Mouse (Mus musculus) liver, embryonic 11.5 days (tissue): ENCODE results near the gene Med13l. TPM values are rescaled to one million over a fixed set of nuclear protein-coding genes. Genes with fewer than 3 reads are reported as not detected.
A peak's percentile ranks its signal among the peaks of the same experiment; 100 is the strongest.

Experiments used
- ATAC-seq: fragments of 200-750 bp; cut with Nextera tagmentation; replicated peaks from 2 replicates; pipeline ENCODE4 v1.8.0; 2017; ENCODE audit warnings: moderate number of reproducible peaks, mild to moderate bottlenecking, moderate TSS enrichment, moderate library complexity; ENCODE audit not compliant: low FRiP score
- DNase-seq: peaks from one replicate; pipeline ENCODE4 v3.0.0-alpha.2; 2017; ENCODE audit warnings: low spot score
- H3K27ac ChIP-seq: fragments of 300-500 bp; sonication (generic); 2 replicates; pipeline ENCODE4 v1.5.1; 2014; ENCODE audit warnings: mild to moderate bottlenecking, low read depth, low read length, control low read depth
- H3K27me3 ChIP-seq: fragments of 300-500 bp; sonication (generic); replicated peaks from 2 replicates; pipeline ENCODE4 v1.6.1; 2014; ENCODE audit warnings: low read length, mixed read lengths; ENCODE audit not compliant: control insufficient read depth, insufficient read depth
- H3K36me3 ChIP-seq: fragments of 300-500 bp; sonication (generic); 2 replicates; pipeline ENCODE4 v1.6.1; 2014; ENCODE audit warnings: mild to moderate bottlenecking, low read length, moderate library complexity, mixed read lengths; ENCODE audit not compliant: control insufficient read depth, insufficient read depth
- H3K4me1 ChIP-seq: fragments of 300-500 bp; sonication (generic); replicated peaks from 2 replicates; pipeline ENCODE4 v1.6.1; 2014; ENCODE audit warnings: low read length, mixed read lengths; ENCODE audit not compliant: control insufficient read depth, insufficient read depth
- H3K4me2 ChIP-seq: fragments of 300-500 bp; sonication (generic); 2 replicates; pipeline ENCODE4 v1.6.1; 2014; ENCODE audit warnings: mild to moderate bottlenecking, control low read depth, moderate library complexity
- H3K4me3 ChIP-seq: fragments of 300-500 bp; sonication (generic); 2 replicates; pipeline ENCODE4 v1.5.1; 2014; ENCODE audit warnings: low read depth, low read length, control low read depth
- H3K9ac ChIP-seq: fragments of 300-500 bp; sonication (generic); 2 replicates; pipeline ENCODE4 v1.6.1; 2014; ENCODE audit warnings: low read depth, low read length, control low read depth
- H3K9me3 ChIP-seq: fragments of 300-500 bp; sonication (generic); 2 replicates; pipeline ENCODE4 v1.6.1; 2016; ENCODE audit warnings: low read length, inconsistent platforms, mixed read lengths; ENCODE audit not compliant: control insufficient read depth
- WGBS: fragments of 180-500 bp; shearing (Covaris S2); extraction: QIAGEN DNeasy Blood & Tissue Kit; methylation state at CpG from one replicate; pipeline ENCODE4 v1.1.7; 2014; 5-methylcytosine and 5-hydroxymethylcytosine counted together
- polyA plus RNA-seq: library from polyadenylated mRNA; unstranded; fragments of >200 nt; fragmentation: Nextera tagmentation; extraction: Ambion mirVana; gene quantifications from 2 replicates; pipeline ENCODE4 v1.2.1, GENCODE M21; 2014

The Med13l gene
- polyA plus RNA-seq, 1 experiment from 2014 or later, result 13.7 TPM

GRCm38 (mm10) chr5:118655966-118656365, 95.5 kb downstream of the Med13l start:
- no peak overlapping the region for H3K27ac ChIP-seq
- no peak for DNase-seq
- H3K9ac ChIP-seq, result no peak overlapping the region
- H3K4me2 ChIP-seq, result no peak overlapping the region
- WGBS, result 63% methylated on average over 6 of the region's 6 CpGs
- H3K27me3 ChIP-seq, result no peaks in the 10 kb centered on the region
- H3K36me3 ChIP-seq, result no peaks in the 10 kb centered on the region
- H3K4me3 ChIP-seq, result no peak overlapping the region
- no peak for ATAC-seq
- H3K9me3 ChIP-seq, result no peaks in the 10 kb centered on the region
- H3K4me1 ChIP-seq, result peaks cover 18% of the 10 kb centered on the region

- H3K9me3 ChIP-seq, result no peaks in the 10 kb centered on the region
- no peak overlapping the region for H3K27ac ChIP-seq
- peaks cover 18% of the 10 kb centered on the region for H3K4me1 ChIP-seq
- no peaks in the 10 kb centered on the region for H3K27me3 ChIP-seq
- WGBS, result 70% methylated on average over 7 of the region's 7 CpGs
- DNase-seq, result no peak
- no peak overlapping the region for H3K9ac ChIP-seq
- no peak for ATAC-seq
- no peak overlapping the region for H3K4me2 ChIP-seq
- no peaks in the 10 kb centered on the region for H3K36me3 ChIP-seq
- no peak overlapping the region for H3K4me3 ChIP-seq
Measured at GRCm38 (mm10) chr5:118658256-118658837, 97.9 kb downstream of the Med13l start.

GRCm38 (mm10) chr5:118659713-118660112, 99.2 kb downstream of the Med13l start:
- Histone ChIP-seq H3K4me3 (no peak overlapping the region), H3K36me3 (no peaks in the 10 kb centered on the region), H3K4me1 (peaks cover 24% of the 10 kb centered on the region), H3K9ac (no peak overlapping the region), H3K27me3 (no peaks in the 10 kb centered on the region), H3K4me2 (no peak overlapping the region), H3K27ac (no peak overlapping the region), H3K9me3 (no peaks in the 10 kb centered on the region)
- 67% methylated on average over 2 of the region's 2 CpGs for WGBS
- DNase-seq, result no peak
- no peak for ATAC-seq

GRCm38 (mm10) chr5:118661751-118662150, 101.3 kb downstream of the Med13l start:
- ATAC-seq (no peak), DNase-seq (no peak)
- Histone ChIP-seq H3K4me1 (peaks cover 27% of the 10 kb centered on the region), H3K27me3 (no peaks in the 10 kb centered on the region), H3K36me3 (no peaks in the 10 kb centered on the region), H3K4me2 (no peak overlapping the region), H3K9ac (no peak overlapping the region), H3K9me3 (no peaks in the 10 kb centered on the region), H3K27ac (no peak overlapping the region), H3K4me3 (no peak overlapping the region)
- 64% methylated on average over 5 of the region's 5 CpGs for WGBS

GRCm38 (mm10) chr5:118663999-118664398, 103.5 kb downstream of the Med13l start:
- ATAC-seq, result no peak
- WGBS, result 66% methylated on average over 6 of the region's 6 CpGs
- H3K4me2 ChIP-seq, result no peak overlapping the region
- H3K4me1 ChIP-seq, result peaks cover 30% of the 10 kb centered on the region
- no peak overlapping the region for H3K4me3 ChIP-seq
- no peak overlapping the region for H3K27ac ChIP-seq
- H3K27me3 ChIP-seq, result no peaks in the 10 kb centered on the region
- no peak overlapping the region for H3K9ac ChIP-seq
- no peaks in the 10 kb centered on the region for H3K9me3 ChIP-seq
- H3K36me3 ChIP-seq, result no peaks in the 10 kb centered on the region
- no peak for DNase-seq

GRCm38 (mm10) chr5:118665023-118665422, 104.5 kb downstream of the Med13l start:
- DNase-seq, result no peak

GRCm38 (mm10) chr5:118666437-118667207, 106.1 kb downstream of the Med13l start:
- peak overlapping the region; percentile 25; the same call in 1 of the 2 replicates for H3K4me2 ChIP-seq
- H3K36me3 ChIP-seq, result no peaks in the 10 kb centered on the region
- H3K4me1 ChIP-seq, result peaks cover 31% of the 10 kb centered on the region
- H3K9ac ChIP-seq, result no peak overlapping the region
- WGBS, result 69% methylated on average over 25 of the region's 25 CpGs
- no peak overlapping the region for H3K4me3 ChIP-seq
- ATAC-seq, result 0 out of 2 replicates have a peak, but pooled peaks have one; percentile 34
- H3K27me3 ChIP-seq, result no peaks in the 10 kb centered on the region
- H3K27ac ChIP-seq, result no peak overlapping the region
- no peak for DNase-seq
- no peaks in the 10 kb centered on the region for H3K9me3 ChIP-seq

More at GRCm38 (mm10) chr5:118665023-118665422, 104.5 kb downstream of the Med13l start:
- WGBS, result 74% methylated on average over 8 of the region's 8 CpGs
- Histone ChIP-seq H3K9me3 (no peaks in the 10 kb centered on the region), H3K4me2 (no peak overlapping the region), H3K27ac (no peak overlapping the region), H3K4me3 (no peak overlapping the region), H3K9ac (no peak overlapping the region), H3K4me1 (peaks cover 31% of the 10 kb centered on the region), H3K36me3 (no peaks in the 10 kb centered on the region), H3K27me3 (no peaks in the 10 kb centered on the region)
- no peak for ATAC-seq

- 58% methylated on average over 7 of the region's 7 CpGs for WGBS
- peaks cover 31% of the 10 kb centered on the region for H3K4me1 ChIP-seq
- no peak for ATAC-seq
Measured at GRCm38 (mm10) chr5:118667863-118668262, 107.4 kb downstream of the Med13l start.

GRCm38 (mm10) chr5:118668931-118669330, 108.5 kb downstream of the Med13l start:
- DNase-seq, result no peak
- H3K4me3 ChIP-seq, result no peak overlapping the region
- peak overlapping the region; percentile 30; the same call in 1 of the 2 replicates for H3K27ac ChIP-seq
- no peak overlapping the region for H3K9ac ChIP-seq
- H3K36me3 ChIP-seq, result no peaks in the 10 kb centered on the region
- H3K9me3 ChIP-seq, result no peaks in the 10 kb centered on the region
- peak overlapping the region; percentile 38 for H3K4me2 ChIP-seq
- 51% methylated on average over 2 of the region's 2 CpGs for WGBS
- no peaks in the 10 kb centered on the region for H3K27me3 ChIP-seq
- ATAC-seq, result no peak
- H3K4me1 ChIP-seq, result peaks cover 30% of the 10 kb centered on the region

More at GRCm38 (mm10) chr5:118667863-118668262, 107.4 kb downstream of the Med13l start:
- Histone ChIP-seq H3K27ac (no peak overlapping the region), H3K9me3 (no peaks in the 10 kb centered on the region), H3K27me3 (no peaks in the 10 kb centered on the region), H3K9ac (no peak overlapping the region), H3K4me2 (no peak overlapping the region), H3K4me3 (no peak overlapping the region), H3K36me3 (no peaks in the 10 kb centered on the region)
- DNase-seq, result no peak
